Mouse (Mus musculus) thymus, postnatal 10 days (tissue): ENCODE results near the gene Abca3.
"Not testable (repeated sequence)": the region's sequence is repeated elsewhere in the genome, so short reads cannot be mapped to it uniquely, and the experiment has no call there.

Source experiments
- DNase-seq, 2 experiments: peaks; one replicate each; pipeline ENCODE4 v3.0.0; 2021; ENCODE audit warnings: low spot score in 2 of 2

The Abca3 gene

DNA sequence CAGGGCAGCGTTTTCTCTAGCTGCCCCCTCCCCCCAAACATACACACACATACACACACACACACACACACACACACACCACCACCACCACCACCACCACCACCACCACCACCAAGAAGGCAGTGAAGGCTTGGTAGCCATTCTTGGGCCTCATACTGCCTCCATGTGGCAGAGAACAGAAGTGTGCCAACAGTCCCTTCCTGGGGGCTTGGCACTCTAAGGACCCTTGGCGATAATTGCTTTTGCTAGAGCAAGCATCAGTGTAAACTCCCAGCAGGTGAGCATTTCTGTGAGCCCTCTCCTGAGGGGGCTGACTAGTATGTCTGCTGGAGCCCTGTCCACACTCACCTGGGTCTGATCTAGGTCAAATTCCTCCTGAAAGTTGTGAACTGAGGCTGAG, 89.4 kb downstream of the Abca3 start:
- DNase-seq: no peak

DNA sequence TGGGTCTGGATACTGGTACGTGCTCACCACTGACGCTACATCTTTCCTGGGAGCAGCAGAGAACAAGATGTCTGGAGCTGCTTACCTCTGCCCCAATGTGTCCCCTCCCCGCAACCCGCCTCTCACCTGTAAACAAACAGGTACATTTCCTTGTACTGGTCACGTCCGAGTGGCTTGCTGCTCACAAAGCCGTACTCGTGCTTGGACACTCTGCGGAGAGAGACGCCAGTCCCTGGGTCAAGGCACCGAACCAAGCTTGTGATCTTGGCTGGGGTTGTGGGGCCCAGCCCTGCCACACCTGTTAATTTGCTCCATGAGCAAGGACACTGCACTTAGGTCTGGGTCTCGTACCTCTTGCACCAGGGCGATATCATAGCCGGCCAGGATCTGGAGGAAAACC, 90.4 kb downstream of the Abca3 start:
- DNase-seq: no peak

DNA sequence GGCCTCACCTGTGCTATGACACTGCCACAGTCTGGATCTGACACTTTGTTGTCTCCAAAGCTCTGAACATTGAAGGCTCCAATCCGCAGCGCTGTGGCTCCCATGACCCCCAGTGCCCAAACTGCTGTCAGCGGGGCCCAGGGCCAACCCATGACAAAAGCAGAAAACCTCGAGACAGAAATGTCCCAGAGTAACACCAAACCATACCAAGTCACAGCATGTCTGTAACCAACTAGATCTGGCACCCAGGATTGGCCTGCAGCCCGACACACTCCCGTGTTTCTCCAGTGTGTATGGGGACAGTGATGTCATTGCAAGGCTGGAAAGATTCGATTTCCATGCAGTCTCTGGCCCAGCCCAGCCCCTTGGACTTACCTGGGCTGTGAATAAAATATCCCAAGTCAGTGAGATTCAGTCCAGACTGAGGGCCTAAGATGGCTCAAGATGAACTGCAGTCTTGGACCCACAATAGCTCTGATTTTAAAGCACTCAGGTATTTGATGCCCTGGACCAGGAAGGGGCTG, 90.9 kb downstream of the Abca3 start, which contains the start of gene Dnase1l2:
Gene Dnase1l2 (minus strand): TSS at position 474 of the 524 bp plus-strand sequence.
- no peak for DNase-seq

DNA sequence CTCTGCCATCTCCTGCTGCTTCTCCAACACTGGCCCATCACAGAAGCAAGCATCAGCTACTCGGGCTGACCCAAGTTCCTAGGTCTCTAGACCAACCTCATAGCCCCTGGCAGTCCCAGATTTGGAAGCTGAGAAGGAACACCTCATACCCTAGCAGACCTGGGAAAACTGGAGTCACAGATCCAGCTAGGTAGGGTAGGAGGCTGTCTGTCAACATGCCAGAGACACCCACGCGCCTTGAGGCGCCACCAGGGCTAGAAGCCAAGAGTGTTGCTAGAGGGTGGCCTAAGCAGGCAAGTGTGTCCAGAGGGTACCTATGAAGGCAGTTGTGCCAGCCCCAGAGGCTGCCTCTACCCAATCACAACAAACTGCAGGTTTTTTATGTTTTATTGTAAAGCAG, 91.7 kb downstream of the Abca3 start:
- no peak for DNase-seq

DNA sequence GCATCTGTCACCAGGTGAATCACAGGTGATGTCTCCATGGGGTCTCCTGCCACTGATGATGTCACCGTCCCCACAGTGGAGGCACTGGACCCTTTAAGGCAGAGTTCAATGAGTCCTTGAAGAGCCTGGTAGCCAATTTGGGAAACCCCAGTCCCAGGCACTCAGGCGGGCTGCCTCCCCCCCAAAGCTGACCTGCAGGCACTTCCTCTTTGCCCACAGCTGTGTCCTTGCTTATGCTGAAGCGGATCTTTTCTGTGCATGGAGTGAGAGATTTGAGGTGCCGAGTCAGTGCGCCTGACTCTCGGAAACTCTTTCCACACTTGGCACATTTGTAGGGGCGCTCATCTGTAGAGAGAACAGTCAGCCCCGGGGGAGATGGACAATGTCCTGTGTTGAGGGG, 94.8 kb downstream of the Abca3 start:
- no peak for DNase-seq

DNA sequence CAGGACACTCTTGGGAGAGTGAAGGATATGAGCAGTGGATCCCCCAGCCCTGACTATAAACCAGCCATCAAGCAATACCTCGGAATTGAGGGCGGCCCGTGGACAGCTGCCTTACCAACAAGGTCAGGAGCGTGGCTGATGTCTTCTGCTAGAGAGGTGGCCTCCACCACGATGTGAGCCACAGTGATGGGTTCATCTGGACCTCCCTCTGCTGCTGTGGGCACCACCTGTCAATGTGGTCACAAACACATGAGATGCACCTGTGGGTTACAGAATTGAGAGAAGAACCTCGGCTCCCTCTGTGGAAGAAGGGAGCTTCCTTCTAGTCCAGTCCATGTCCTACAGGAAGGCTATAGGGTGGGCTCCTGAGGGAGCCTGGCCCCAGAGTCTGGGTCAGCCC, 97.8 kb downstream of the Abca3 start:
- no peak for DNase-seq

DNA sequence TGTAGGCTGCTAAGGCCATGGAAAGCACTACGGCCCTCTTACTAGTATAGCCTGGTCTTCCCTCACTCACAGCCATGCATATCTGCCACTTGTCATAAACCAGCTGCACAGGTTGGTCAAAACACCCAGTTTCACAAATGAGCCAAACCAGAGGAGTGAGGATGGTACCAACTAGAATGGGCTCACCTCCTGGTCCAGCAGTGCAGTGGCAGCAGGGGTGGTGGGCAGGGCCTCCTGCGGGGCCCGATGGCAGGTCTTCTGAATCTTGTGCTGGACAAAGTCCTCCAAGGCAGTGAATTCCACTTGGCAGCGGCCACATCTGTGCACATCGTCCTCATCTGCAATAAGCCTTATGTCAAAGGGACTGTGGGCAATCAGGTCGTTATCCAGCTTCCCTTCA, 99.5 kb downstream of the Abca3 start:
- no peak for DNase-seq

DNA sequence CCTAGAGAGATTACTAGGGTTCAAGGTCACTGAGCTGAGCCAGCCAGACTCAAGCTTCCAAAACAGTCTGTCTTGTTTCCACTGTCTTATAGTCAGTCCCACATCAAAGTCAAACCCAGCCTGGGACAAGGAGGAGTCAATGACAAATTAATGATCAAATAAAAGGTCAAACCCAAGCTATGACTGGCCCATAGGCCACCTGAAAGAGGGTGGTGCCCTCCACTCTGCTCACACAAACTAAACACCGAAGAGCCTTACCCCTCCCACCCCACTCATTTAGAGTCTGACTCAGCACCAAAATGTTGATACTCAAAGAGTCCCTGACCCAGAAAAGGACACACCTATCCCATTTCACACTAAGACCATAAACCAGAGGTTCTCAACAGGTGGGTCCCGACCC, 101.6 kb downstream of the Abca3 start:
- no peak for DNase-seq

DNA sequence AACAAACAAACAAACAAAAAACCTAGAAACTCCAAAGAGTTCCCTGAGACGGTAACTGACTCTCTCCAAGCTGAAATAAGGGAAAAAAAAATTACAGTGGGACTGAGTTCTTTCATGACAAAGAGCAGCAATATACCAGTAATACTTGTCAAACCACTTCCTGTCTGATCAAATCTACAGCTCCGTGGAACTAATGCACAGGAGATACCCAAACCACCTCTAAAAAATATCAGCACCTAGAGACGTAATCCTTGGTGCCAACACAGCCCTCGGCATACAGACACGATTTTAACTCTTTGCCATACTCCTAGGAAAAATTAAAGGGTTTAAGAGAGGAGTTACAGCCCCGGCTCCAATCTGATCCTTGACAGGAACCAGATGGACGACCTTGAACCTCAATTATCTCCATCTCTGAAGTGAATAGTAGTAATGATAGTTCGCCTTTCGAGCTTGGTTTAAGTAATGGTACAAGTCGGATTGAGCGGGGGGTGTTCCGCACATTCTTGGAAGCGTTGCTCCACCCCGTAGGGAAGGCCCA, 102.5 kb downstream of the Abca3 start:
- no peak for DNase-seq

DNA sequence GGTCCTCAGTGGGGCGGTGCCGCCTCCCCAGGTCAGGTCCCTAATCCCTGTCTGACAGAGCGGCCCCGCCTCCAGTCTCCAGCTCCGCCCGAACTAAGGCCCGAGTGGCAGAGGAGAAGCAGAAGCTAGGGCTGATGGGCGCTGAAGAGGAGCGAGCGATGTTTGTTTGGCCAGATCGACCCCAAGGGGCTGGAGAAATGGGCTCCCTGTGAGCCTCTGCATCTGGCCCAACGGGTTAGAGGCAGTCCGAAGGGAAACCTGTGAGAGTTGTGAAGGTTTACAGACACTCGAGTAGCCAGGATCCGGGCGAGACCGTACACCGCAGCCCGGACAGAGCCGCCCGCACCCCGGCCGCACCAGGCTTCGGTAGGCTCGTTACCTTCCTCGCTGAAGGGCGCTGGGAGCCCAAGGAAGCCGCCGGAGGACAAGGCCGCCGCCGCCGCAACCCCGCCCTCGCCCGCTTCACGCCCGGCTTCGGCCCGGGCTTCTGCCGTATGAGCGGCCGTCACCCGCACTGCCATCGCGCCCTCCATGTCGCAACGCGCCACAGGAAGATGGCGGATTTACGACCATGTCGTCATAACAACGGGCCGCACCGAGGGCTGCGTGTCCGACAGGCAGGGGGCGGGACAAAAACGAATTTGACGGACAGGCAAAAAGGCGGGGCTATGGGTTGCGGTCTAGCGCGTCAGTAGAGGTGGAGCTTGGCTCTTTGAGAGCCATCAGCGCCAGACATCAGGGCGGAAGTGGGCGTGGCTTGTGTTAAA, 103.2 kb downstream of the Abca3 start:
- DNase-seq: peak; percentile 99

DNA sequence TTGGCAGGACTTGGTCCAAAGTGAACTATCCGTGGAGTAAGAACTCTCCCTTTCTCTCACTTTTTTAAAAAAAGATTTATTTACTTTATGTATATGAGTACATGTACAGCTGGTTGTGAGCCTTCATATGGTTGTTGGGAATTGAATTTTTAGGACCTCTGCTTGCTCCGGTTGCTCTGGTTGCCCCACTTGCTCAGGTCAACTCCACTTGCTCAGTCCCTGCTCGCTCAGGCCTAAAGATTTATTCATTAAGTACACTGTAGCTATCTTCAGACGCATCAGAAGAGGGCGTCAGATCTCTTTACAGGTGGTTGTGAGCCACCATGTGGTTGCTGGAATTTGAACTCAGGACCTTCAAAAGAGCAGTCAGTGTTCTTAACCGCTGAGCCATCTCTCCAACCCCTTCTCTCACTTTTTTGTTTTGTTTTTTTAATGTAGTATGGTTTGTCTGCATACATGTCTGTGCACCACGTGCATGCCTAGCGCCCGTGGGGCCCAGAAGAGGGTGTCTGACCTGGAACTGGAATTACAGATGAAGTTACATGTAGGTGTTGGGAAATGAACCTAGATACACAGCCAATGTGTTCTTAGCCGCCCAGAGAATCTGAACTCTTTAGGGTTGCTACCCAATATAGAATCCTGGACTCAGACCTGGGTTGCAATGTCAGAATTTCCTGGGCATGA, 103.9 kb downstream of the Abca3 start:
- DNase-seq: not testable (repeated sequence)
